23 mouse cellular contexts compared by ENCODE assay signal in genomic region chr2:16545207-16545606, GRCm38 (mm10).
DNase-seq lines count a peak whose midpoint lies in the region; ATAC-seq and TF ChIP-seq lines count a peak whose summit lies in the region.
"Had no signal": no experiment of that assay in that cellular context is flagged by ENCODE, and none has a peak within 500 bp of the region (broad histone marks: within the 10 kb centered on the region; RNA-seq: fewer than 3 reads in every experiment).

No protein-coding gene starts in this region.

- no peak overlapping the region for H3K9ac ChIP-seq in hindbrain, embryonic 11.5 days (ENCODE audit: low read depth, low read length)
- no peak overlapping the region for H3K9ac ChIP-seq in hindbrain, embryonic 12.5 days
- H3K9ac ChIP-seq: midbrain, embryonic 12.5 days; stomach, embryonic 15.5 days had no signal

- H3K4me3 ChIP-seq in hindbrain, embryonic 11.5 days (ENCODE audit: low read depth, low read length), result no peak overlapping the region
- no peak overlapping the region for H3K4me3 ChIP-seq in hindbrain, embryonic 12.5 days
- H3K4me3 ChIP-seq in lung, adult 2 months (replicated peaks; ENCODE audit: extremely low read depth, low read depth, low read length), result no peak overlapping the region
- H3K4me3 ChIP-seq: erythroblast, embryonic 14.5 days; heart, adult 2 months; left cerebral cortex, adult 2 months; midbrain, embryonic 12.5 days; stomach, embryonic 15.5 days had no signal

- peak; percentile 10 for DNase-seq in hindbrain, embryonic 11.5 days (ENCODE audit: low spot score)
- DNase-seq in lung, postnatal 36 days, result peak; percentile 12
- no peak for DNase-seq in lung, adult 2 months
- DNase-seq in brain, embryonic 14.5 days (ENCODE audit: low read depth), result peak; percentile 70
- peak; percentile 4 for DNase-seq in forelimb bud, embryonic 11.5 days (ENCODE audit: low read depth, low spot score)
- DNase-seq: adrenal gland, adult 2 months; cerebellum, adult 11 months; cerebellum, postnatal 14 days; gastrocnemius, postnatal 14 days; heart, adult 2 months; heart, postnatal 36 days; kidney, adult 2 months; kidney, postnatal 14 days; left cerebral cortex, postnatal 4 days; liver had no signal

- no peaks in the 10 kb centered on the region for H3K4me1 ChIP-seq in hindbrain, embryonic 11.5 days (replicated peaks; ENCODE audit: control insufficient read depth, insufficient read depth, low read length)
- no peaks in the 10 kb centered on the region for H3K4me1 ChIP-seq in hindbrain, embryonic 12.5 days
- H3K4me1 ChIP-seq in lung, adult 2 months (ENCODE audit: control insufficient read depth, insufficient read depth, low read length), result no peaks in the 10 kb centered on the region; the same call in 1 of the 2 replicates
- H3K4me1 ChIP-seq: midbrain, embryonic 12.5 days; stomach, embryonic 15.5 days had no signal

- no peak overlapping the region for H3K4me2 ChIP-seq in hindbrain, embryonic 11.5 days (replicated peaks; ENCODE audit: low read depth, low read length)
- no peak overlapping the region for H3K4me2 ChIP-seq in hindbrain, embryonic 12.5 days (replicated peaks)
- H3K4me2 ChIP-seq: midbrain, embryonic 12.5 days; stomach, embryonic 15.5 days had no signal

- ATAC-seq in hindbrain, embryonic 11.5 days (ENCODE audit: low FRiP score), result no peak
- ATAC-seq in hindbrain, embryonic 12.5 days (ENCODE audit: low FRiP score), result no peak
- no peak for ATAC-seq in erythroid progenitor cell, adult 5-6 weeks (replicated peaks; ENCODE audit: low FRiP score, poor library complexity, severe bottlenecking)
- ATAC-seq: inflammation-experienced regulatory T-cells, adult 6 months had no signal

- no peak for TF ChIP-seq CTCF in lung, adult 2 months (IDR thresholded peaks at IDR 0.05; ENCODE audit: insufficient read depth, low read length)
- TF ChIP-seq CTCF in brain, embryonic 14.5 days (IDR thresholded peaks at IDR 0.05; ENCODE audit: borderline replicate concordance, extremely low read depth, insufficient read depth, insufficient read length), result no peak

- H3K27me3 ChIP-seq in hindbrain, embryonic 11.5 days (ENCODE audit: control insufficient read depth, insufficient read depth, low read length), result no peaks in the 10 kb centered on the region
- no peaks in the 10 kb centered on the region for H3K27me3 ChIP-seq in hindbrain, embryonic 12.5 days
- H3K27me3 ChIP-seq: midbrain, embryonic 12.5 days; stomach, embryonic 15.5 days had no signal

- no peaks in the 10 kb centered on the region for H3K36me3 ChIP-seq in hindbrain, embryonic 11.5 days (ENCODE audit: control insufficient read depth, insufficient read depth, low read length)
- H3K36me3 ChIP-seq in hindbrain, embryonic 12.5 days, result no peaks in the 10 kb centered on the region
- H3K36me3 ChIP-seq: midbrain, embryonic 12.5 days; stomach, embryonic 15.5 days had no signal

- TF ChIP-seq POLR2A in lung, adult 2 months (IDR thresholded peaks at IDR 0.05; ENCODE audit: borderline replicate concordance, extremely low read depth, low read depth, low read length), result no peak
- no peak for TF ChIP-seq POLR2A in brain, embryonic 14.5 days (IDR thresholded peaks at IDR 0.05; ENCODE audit: borderline replicate concordance, extremely low read depth, insufficient read depth, insufficient read length, poor library complexity, severe bottlenecking)

- no peak overlapping the region for H3K27ac ChIP-seq in hindbrain, embryonic 11.5 days (ENCODE audit: low read depth, low read length)
- no peak overlapping the region for H3K27ac ChIP-seq in hindbrain, embryonic 12.5 days
- H3K27ac ChIP-seq: heart, adult 2 months; left cerebral cortex, adult 2 months; macrophage; midbrain, embryonic 12.5 days; stomach, embryonic 15.5 days had no signal

- no peaks in the 10 kb centered on the region for H3K9me3 ChIP-seq in hindbrain, embryonic 11.5 days (ENCODE audit: control insufficient read depth, low read length)
- no peaks in the 10 kb centered on the region for H3K9me3 ChIP-seq in hindbrain, embryonic 12.5 days (replicated peaks)
- H3K9me3 ChIP-seq: midbrain, embryonic 12.5 days; stomach, embryonic 15.5 days had no signal

- WGBS in hindbrain, embryonic 11.5 days, result 81% methylated on average over 3 of the region's 3 CpGs
- WGBS in hindbrain, embryonic 12.5 days, result 75% methylated on average over 3 of the region's 3 CpGs
- WGBS in lung, adult 2 months, result 45% methylated on average over 3 of the region's 3 CpGs
